Mouse (Mus musculus) forebrain, embryonic 13.5 days (tissue): ENCODE results near the gene Baz2b. TPM values are rescaled to one million over a fixed set of nuclear protein-coding genes. Genes with fewer than 3 reads are reported as not detected.

Experiments used
- ATAC-seq: fragments of 200-750 bp; cut with Nextera tagmentation; 2 replicates; pipeline ENCODE4 v1.8.0; 2017
- H3K27ac ChIP-seq: fragments of 300-500 bp; sonication (generic); 2 replicates; pipeline ENCODE4 v1.5.1; 2015; ENCODE audit warnings: inconsistent platforms, mild to moderate bottlenecking, moderate library complexity
- H3K27me3 ChIP-seq: fragments of 300-500 bp; sonication (generic); 2 replicates; pipeline ENCODE4 v1.6.1; 2015; ENCODE audit warnings: mild to moderate bottlenecking, inconsistent platforms
- H3K36me3 ChIP-seq: fragments of 300-500 bp; sonication (generic); 2 replicates; pipeline ENCODE4 v1.6.1; 2015; ENCODE audit warnings: mild to moderate bottlenecking, inconsistent platforms; ENCODE audit not compliant: poor library complexity, severe bottlenecking
- H3K4me1 ChIP-seq: fragments of 300-500 bp; sonication (generic); 2 replicates; pipeline ENCODE4 v1.6.1; 2015; ENCODE audit warnings: inconsistent platforms
- H3K4me2 ChIP-seq: fragments of 300-500 bp; sonication (generic); 2 replicates; pipeline ENCODE4 v1.6.1; 2015; ENCODE audit warnings: inconsistent platforms, mild to moderate bottlenecking, moderate library complexity
- H3K4me3 ChIP-seq: fragments of 300-500 bp; sonication (generic); 2 replicates; pipeline ENCODE4 v1.5.1; 2015; ENCODE audit warnings: mild to moderate bottlenecking, inconsistent platforms
- H3K9ac ChIP-seq: fragments of 300-500 bp; sonication (generic); 2 replicates; pipeline ENCODE4 v1.6.1; 2015; ENCODE audit warnings: mild to moderate bottlenecking, inconsistent platforms
- H3K9me3 ChIP-seq: fragments of 300-500 bp; sonication (generic); replicated peaks from 2 replicates; pipeline ENCODE4 v1.6.1; 2016; ENCODE audit warnings: inconsistent platforms
- WGBS: fragments of 180-500 bp; shearing (Covaris S2); methylation state at CpG from one replicate; pipeline ENCODE4 v1.1.7; 2015; 5-methylcytosine and 5-hydroxymethylcytosine counted together
- polyA plus RNA-seq: library from polyadenylated mRNA; unstranded; fragments of >200 nt; fragmentation: Nextera tagmentation; extraction: Ambion mirVana; gene quantifications from 2 replicates; pipeline ENCODE4 v1.2.1, GENCODE M21; 2015

The Baz2b gene
- polyA plus RNA-seq, 1 experiment from 2014 or later: 85.7 TPM

DNA sequence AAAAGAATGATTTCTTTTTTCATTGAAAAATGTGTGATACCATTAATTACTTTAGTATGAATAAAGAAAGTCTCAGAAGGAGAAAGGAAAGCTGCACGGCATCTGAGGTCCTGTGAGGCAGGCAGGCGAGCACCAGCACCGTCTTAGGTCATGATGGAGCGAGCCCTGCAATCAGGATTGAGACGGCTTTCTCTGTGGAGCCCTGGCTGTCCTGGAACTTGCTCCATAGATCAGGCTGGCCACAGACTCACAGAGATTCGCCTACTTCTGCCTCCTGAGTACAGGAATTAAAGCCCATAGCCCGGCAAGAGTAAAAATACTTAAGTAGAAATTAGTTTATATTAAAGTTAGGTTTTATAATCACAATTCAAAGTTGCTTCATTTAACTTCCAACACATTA, 305.6 kb downstream of the Baz2b start:
- no peak for ATAC-seq
- Histone ChIP-seq H3K4me3 (no peak overlapping the region), H3K27me3 (no peaks in the 10 kb centered on the region), H3K27ac (no peak overlapping the region), H3K4me2 (no peak overlapping the region), H3K4me1 (no peaks in the 10 kb centered on the region), H3K9ac (no peak overlapping the region), H3K36me3 (peaks cover 64% of the 10 kb centered on the region), H3K9me3 (no peaks in the 10 kb centered on the region)
- 85% methylated on average over 7 of the region's 7 CpGs for WGBS

DNA sequence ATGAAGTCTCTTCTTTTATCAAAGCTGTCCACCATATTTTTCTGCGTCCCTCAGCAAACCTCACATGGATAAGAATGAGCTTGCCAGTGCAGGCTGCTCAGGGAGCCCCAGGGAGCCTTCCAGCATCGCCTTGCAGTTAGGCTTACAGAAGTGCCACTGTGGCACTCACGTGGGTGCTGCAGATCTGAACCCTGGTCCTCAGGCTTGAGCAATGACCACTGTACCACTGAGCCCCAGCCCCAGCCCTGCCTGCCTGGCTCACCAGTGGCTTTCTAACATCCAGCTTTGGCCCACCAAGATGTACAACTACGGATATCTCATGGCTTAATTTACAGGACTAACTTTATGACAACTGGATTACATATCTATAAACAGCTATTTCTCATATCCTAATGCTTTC, 311.0 kb downstream of the Baz2b start:
- Histone ChIP-seq H3K36me3 (peaks cover 53% of the 10 kb centered on the region), H3K4me2 (no peak overlapping the region), H3K4me3 (no peak overlapping the region), H3K27ac (no peak overlapping the region), H3K4me1 (no peaks in the 10 kb centered on the region), H3K27me3 (no peaks in the 10 kb centered on the region), H3K9me3 (no peaks in the 10 kb centered on the region), H3K9ac (no peak overlapping the region)
- 81% methylated on average over 4 of the region's 4 CpGs for WGBS
- no peak for ATAC-seq

DNA sequence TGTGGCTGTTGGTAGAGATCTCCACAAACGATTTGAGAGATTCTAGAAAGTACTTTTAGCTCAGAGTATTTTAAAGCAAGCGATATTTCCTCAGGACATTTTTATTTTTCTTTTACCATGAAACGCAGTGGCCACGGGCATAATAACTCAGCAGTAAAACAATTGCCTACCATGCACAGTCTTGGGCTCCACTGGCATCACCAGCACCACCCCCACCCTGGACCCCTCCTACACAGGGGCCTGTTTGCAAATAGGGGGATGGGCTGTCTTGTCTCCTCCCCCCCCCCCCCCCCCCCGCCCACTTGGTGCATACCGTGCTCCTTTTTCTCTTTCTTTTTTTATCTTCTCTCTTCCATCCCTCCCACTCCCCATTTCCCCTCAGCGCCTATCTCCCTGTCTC, 311.5 kb downstream of the Baz2b start:
- no peak overlapping the region for H3K9ac ChIP-seq
- WGBS: 85% methylated on average over 6 of the region's 7 CpGs

DNA sequence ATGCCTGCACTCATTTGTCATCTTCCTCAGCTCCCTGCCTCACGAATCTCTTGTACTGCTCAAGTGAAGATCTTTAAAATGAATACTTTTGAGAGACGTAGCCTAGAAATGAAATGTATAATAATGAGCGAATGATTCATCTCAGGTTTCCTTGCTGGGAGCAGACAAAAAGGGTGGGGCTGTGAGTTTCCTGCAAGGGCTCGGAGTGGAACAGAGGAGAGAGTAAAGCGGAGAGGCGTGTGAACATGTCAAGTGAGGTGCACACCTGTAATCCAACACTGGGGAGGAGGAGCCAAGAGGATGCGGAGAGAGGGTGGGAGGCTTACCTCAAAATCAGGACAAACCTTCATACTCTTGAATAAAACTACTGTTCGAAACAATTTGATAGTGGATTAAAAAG, 312.8 kb downstream of the Baz2b start:
- Histone ChIP-seq H3K4me2 (no peak overlapping the region), H3K9ac (no peak overlapping the region), H3K9me3 (no peaks in the 10 kb centered on the region), H3K4me3 (no peak overlapping the region), H3K27ac (no peak overlapping the region), H3K27me3 (no peaks in the 10 kb centered on the region), H3K4me1 (no peaks in the 10 kb centered on the region), H3K36me3 (peaks cover 51% of the 10 kb centered on the region)
- no peak for ATAC-seq
- WGBS: 89% methylated on average over 8 of the region's 8 CpGs

More for the DNA sequence above, 311.5 kb downstream of the Baz2b start:
- Histone ChIP-seq H3K4me2 (no peak overlapping the region), H3K27ac (no peak overlapping the region), H3K4me3 (no peak overlapping the region), H3K4me1 (no peaks in the 10 kb centered on the region), H3K9me3 (no peaks in the 10 kb centered on the region), H3K36me3 (peaks cover 55% of the 10 kb centered on the region), H3K27me3 (no peaks in the 10 kb centered on the region)
- ATAC-seq: no peak

DNA sequence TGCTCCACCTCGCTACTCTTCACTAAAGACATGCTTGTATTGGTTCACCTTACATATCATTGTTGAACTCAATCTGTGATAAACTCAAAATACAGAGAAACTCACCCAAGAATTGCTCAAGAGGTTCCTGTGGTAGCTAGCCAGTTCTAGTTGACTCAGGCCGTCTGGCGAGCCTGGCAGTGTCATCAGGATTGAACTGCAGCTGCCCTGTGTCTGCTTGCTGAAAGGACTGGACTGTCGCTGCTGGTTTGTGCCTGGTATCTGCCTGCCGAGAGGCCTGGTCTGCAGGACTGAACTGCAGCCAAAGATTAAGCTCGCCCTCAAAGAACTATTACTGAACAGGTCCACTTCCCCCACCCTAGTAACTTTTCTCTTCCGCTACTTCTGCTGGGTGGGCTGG, 313.2 kb downstream of the Baz2b start:
- WGBS: 78% methylated on average over 7 of the region's 7 CpGs
- H3K4me3 ChIP-seq: no peak overlapping the region
- H3K27ac ChIP-seq: no peak overlapping the region
- no peak for ATAC-seq
- H3K9ac ChIP-seq: no peak overlapping the region
- H3K27me3 ChIP-seq: no peaks in the 10 kb centered on the region
- peaks cover 47% of the 10 kb centered on the region for H3K36me3 ChIP-seq
- no peaks in the 10 kb centered on the region for H3K4me1 ChIP-seq
- no peaks in the 10 kb centered on the region for H3K9me3 ChIP-seq
- no peak overlapping the region for H3K4me2 ChIP-seq

DNA sequence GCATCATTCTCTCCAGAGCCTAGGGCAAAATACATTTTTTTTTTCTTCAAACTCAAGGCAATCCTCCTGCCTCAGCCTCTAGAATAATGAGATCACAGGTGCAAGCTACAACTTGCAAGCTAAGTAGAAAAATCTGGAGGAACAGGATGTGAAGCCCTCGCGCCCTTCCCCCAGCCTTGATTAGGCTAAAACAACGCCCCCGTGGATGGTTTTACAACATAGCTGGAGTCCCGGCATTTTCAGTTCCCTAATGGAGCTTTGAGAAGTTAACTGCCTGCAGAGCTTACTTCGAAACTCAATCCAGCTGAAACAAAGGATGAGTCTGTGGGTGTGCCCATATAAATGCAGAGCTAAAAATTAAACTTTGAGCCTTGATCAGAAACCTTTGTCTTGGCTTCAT, 319.9 kb downstream of the Baz2b start:
- H3K4me3 ChIP-seq: no peak overlapping the region
- no peaks in the 10 kb centered on the region for H3K4me1 ChIP-seq
- H3K36me3 ChIP-seq: peaks cover 18% of the 10 kb centered on the region
- no peak overlapping the region for H3K27ac ChIP-seq
- H3K27me3 ChIP-seq: no peaks in the 10 kb centered on the region
- ATAC-seq: no peak
- no peaks in the 10 kb centered on the region for H3K9me3 ChIP-seq
- WGBS: 92% methylated on average over 6 of the region's 6 CpGs
- no peak overlapping the region for H3K4me2 ChIP-seq
- H3K9ac ChIP-seq: no peak overlapping the region

DNA sequence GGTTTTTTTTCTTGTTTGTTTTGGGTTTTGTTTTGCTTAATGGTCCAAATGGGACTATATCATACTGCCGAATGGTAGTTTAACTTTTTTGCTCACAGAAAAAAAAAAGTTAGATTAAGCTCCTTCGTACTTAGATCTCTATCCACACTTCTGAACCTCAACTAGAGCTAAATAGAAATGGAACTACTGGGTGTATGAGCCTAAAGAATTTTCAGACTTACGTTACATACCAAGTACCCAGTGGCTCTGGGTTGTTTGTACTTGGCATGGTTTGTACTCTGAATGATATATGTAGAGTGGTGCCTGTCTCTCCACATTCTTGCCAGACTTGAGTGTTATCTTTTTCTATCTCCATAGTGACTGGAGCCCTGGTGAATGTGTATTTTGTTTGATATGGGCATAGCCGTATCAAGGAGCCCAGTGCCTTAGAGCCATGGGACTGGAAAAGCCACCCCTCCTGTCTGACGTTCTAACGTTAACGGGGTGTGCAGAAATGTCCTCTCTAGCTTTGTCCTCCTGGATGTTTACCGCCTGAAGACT, 326.8 kb downstream of the Baz2b start:
- ATAC-seq: peak; percentile 46
- no peak overlapping the region for H3K27ac ChIP-seq
- H3K27me3 ChIP-seq: no peaks in the 10 kb centered on the region
- H3K4me2 ChIP-seq: peak overlapping the region; percentile 82
- no peaks in the 10 kb centered on the region; the same call in 1 of the 2 replicates for H3K4me1 ChIP-seq
- H3K4me3 ChIP-seq: peak overlapping the region; percentile 81
- H3K9me3 ChIP-seq: no peaks in the 10 kb centered on the region
- no peak overlapping the region for H3K9ac ChIP-seq
- H3K36me3 ChIP-seq: no peaks in the 10 kb centered on the region
- WGBS: 71% methylated on average over 8 of the region's 8 CpGs

DNA sequence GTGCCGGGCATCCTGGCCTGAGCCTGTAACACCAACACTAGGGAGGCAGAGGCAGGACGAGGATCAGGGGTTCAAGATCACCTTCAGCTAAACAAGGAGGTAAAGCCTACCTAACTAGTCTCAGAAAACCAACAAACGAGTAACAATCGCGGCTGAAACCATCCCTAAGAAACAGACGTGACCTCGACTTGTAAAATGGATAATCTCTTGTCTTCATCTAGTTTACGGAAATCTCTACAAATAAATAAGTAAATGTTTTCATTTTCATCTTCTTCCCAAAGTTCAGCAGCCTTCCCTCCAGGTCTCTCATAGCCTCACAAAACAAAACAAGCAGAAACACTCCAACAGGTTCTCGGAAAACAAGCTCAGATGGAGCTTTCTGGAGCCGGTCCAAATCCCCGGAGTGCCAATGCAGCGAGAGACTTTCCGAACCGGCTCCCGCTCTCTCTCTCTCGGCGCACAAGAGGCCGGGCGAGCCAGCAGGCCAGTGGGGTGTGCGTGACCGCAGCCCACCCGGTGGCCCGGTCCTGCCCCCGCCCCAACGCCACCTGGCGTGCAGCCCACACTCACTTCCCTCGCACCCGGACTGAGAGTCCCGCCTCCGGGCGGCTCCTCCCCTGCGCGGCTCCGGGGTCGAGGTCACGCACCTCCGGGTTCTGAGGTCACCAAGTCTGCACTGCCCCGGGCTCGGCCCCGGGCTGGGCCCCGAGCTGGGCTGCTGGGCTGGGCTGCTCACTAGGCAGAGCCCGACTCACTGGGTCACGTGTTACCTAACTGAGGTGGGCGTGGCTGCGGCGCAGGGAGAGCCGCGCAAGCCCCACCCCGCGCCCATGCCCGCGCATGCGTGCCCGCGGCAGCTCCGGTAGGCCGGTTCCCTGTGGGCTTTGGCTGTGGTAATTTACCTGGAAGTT, 327.6 kb downstream of the Baz2b start, which contains the start of gene Wdsub1:
Gene Wdsub1 (minus strand): TSS at position 761 of the 911 bp plus-strand sequence.
- Histone ChIP-seq H3K4me2 (peak within 1 kb of the TSS; percentile 82), H3K9me3 (no peaks in the 10 kb centered on the region), H3K36me3 (no peaks in the 10 kb centered on the region), H3K27me3 (no peaks in the 10 kb centered on the region), H3K4me3 (peak within 1 kb of the TSS; percentile 81), H3K9ac (peak within 1 kb of the TSS; percentile 76), H3K27ac (0 out of 2 replicates have a peak within 1 kb of the TSS, but pooled peaks have one; percentile 42), H3K4me1 (no peaks in the 10 kb centered on the region; the same call in 1 of the 2 replicates)
- ATAC-seq: peak; percentile 97
- WGBS: 5% methylated on average over 57 of the region's 57 CpGs

DNA sequence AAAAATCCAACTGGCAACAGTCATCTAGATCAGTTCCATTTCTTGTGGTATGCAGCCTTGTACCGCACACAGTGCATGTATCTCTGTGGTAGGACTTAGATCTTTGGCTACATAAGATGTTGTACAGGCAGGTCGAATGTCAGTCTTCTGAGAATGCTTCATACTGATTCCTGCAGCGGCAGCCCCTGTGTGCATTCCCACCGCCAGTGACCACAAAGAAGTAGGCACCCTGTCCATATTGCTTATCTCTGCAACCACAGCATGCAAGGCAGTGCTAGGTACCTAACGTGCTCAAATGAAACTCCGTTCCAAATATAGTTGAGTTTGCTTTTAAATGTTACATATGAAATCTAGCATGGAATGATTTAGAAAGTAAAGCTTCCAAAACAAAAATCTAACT, 328.2 kb downstream of the Baz2b start:
- Histone ChIP-seq H3K36me3 (no peaks in the 10 kb centered on the region), H3K4me1 (no peaks in the 10 kb centered on the region; the same call in 1 of the 2 replicates), H3K4me3 (peak overlapping the region; percentile 81; the same call in 1 of the 2 replicates), H3K27me3 (no peaks in the 10 kb centered on the region), H3K9me3 (no peaks in the 10 kb centered on the region), H3K4me2 (peak overlapping the region; percentile 82), H3K27ac (no peak overlapping the region), H3K9ac (no peak overlapping the region)
- 82% methylated on average over 6 of the region's 6 CpGs for WGBS
- no peak for ATAC-seq

DNA sequence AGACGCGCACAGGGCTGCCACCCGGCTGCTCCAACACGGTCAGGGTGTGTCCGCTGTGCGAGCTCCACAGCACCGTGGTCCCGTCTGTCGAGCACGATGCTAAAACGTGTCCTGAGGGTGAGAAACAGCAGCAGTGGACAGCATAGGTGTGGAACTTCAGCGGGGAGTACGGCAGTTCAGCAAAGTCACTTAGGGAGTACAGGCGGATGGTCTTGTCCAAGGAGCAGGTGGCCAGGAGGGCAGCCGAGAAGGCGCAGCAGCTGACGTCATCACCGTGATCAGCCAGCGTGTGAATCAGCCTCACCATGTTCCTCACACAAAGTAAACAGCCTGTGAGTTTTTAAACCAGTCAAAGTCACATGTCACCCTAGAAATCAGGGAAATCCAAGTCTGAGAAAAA, 331.4 kb downstream of the Baz2b start:
- no peaks in the 10 kb centered on the region for H3K27me3 ChIP-seq
- H3K36me3 ChIP-seq: no peaks in the 10 kb centered on the region
- H3K4me1 ChIP-seq: no peaks in the 10 kb centered on the region; the same call in 1 of the 2 replicates
- no peak overlapping the region for H3K4me2 ChIP-seq
- H3K27ac ChIP-seq: no peak overlapping the region
- WGBS: 77% methylated on average over 19 of the region's 19 CpGs
- no peak overlapping the region for H3K9ac ChIP-seq
- no peak for ATAC-seq
- no peak overlapping the region for H3K4me3 ChIP-seq
- no peaks in the 10 kb centered on the region for H3K9me3 ChIP-seq

DNA sequence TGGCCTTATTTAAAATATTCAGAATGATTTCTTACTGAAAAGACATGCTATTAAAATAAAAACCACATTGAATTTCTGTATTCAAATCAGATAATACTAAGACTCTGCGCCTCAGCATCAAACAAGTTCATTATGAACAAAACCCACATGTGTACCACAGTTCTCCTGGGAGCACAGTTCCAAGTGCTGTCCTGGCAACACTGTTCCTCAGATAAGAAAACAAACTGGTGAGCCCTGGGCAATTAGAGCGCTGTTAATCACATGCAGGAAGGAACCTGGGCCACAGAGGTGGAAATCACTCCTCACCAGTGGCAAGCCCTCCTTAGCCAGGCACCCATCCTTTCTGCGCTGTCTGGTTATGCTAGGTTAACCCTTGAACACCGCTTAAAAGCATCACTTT, 332.3 kb downstream of the Baz2b start:
- ATAC-seq: no peak
- H3K27me3 ChIP-seq: no peaks in the 10 kb centered on the region
- no peaks in the 10 kb centered on the region for H3K4me1 ChIP-seq
- H3K27ac ChIP-seq: no peak overlapping the region
- 89% methylated on average over 4 of the region's 4 CpGs for WGBS
- H3K9me3 ChIP-seq: no peaks in the 10 kb centered on the region
- H3K4me2 ChIP-seq: no peak overlapping the region
- H3K36me3 ChIP-seq: no peaks in the 10 kb centered on the region
- H3K4me3 ChIP-seq: no peak overlapping the region
- H3K9ac ChIP-seq: no peak overlapping the region

DNA sequence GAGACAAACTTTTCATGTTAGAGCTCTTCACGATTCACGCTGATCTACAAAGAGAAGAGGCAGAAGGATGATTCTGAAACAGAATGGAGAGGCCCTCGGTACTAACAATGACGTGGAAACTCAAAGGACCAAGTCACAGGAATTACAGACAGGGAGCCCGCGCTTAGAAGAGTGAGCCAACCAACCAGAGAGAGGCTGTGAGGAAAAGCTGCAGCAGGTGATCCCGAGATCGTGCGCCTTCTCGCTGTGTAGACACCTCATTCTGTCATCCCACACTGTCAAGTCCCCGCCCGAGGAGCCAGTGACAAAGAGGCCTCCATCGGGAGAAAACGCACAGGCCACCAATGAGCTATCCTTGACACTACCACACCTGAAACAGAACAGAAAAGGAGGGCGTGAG, 333.2 kb downstream of the Baz2b start:
- no peak for ATAC-seq
- Histone ChIP-seq H3K9ac (no peak overlapping the region), H3K27me3 (no peaks in the 10 kb centered on the region), H3K4me2 (no peak overlapping the region), H3K36me3 (no peaks in the 10 kb centered on the region), H3K9me3 (no peaks in the 10 kb centered on the region), H3K27ac (no peak overlapping the region), H3K4me1 (no peaks in the 10 kb centered on the region), H3K4me3 (no peak overlapping the region)
- 89% methylated on average over 15 of the region's 15 CpGs for WGBS
